Mouse (Mus musculus) right cerebral cortex, postnatal 36 days (tissue): ENCODE measurements at regions not wholly inside any gene's neighbourhood (a gene's known extent, or its start where the extent isn't known, plus 50 kb on each side); places are given as distances from the start of the nearest gene placed in this dataset.
"Not testable (repeated sequence)": the region's sequence is repeated elsewhere in the genome, so short reads cannot be mapped to it uniquely, and the experiment has no call there.

Experiments
- DNase-seq, 2 experiments: peaks; one replicate each; pipeline ENCODE4 v3.0.0; 2022; ENCODE audit warnings: low spot score in 2 of 2, mixed read lengths in 1 of 2

DNA sequence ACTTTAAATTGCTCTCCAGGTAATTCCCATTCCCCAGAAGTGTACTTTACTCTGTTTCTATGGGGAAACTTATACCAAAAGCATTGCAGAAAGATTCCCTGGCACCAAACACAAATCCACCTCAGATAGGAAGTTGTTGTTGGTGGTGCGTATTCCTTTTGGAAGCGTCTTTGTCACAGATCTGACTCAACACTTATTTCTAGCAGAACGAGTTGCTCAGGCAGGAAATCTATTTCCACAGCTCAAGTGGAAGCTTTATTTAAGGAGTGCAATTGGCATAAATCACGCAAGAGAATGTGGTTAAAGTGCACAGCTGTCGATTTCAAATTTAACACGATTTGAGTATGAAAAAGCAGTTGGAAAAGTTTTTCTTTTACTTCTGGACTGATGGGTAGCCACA lies 436.9 kb upstream of the Ghitm start:
- peak; percentile 11 to 47 for DNase-seq

DNA sequence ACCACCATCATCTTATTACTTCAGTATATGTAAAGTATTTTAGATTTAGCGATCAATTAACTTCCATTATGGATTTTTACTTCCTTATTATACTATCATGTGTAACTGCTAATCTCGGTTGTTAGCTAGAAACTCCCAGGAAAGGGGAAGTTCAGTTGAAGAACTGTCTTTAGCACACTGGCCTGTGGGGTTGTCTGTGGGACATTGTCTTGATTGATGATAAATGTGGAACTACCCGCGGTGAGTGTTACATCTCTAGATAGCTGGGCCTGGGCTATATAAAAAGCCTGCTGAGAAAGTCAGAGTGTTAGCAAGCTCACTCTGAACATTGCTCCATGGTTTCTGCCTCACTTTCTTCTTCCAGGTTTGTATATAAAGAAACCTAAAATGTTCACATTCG lies 423.2 kb upstream of the Ghitm start:
- DNase-seq: no peak

DNA sequence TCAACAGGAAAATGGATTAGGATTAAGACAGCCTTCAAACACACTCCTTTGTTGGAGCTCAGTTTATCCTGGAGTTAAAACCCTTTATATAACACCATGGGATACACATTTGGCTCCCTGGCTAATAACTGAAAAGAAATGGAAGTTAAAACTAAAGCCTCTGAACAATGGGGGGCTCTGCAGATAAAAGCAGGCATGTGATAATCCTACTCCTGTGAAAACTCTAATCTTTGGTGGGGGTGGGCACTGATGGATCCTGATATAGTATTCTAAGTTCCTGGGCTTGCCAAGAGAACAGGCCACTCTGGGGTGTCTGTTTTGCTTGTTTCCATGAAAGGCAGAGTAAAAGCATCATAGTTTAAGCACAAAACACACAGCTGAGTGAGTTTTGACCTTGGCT lies 388.5 kb upstream of the Ghitm start:
- no peak for DNase-seq

DNA sequence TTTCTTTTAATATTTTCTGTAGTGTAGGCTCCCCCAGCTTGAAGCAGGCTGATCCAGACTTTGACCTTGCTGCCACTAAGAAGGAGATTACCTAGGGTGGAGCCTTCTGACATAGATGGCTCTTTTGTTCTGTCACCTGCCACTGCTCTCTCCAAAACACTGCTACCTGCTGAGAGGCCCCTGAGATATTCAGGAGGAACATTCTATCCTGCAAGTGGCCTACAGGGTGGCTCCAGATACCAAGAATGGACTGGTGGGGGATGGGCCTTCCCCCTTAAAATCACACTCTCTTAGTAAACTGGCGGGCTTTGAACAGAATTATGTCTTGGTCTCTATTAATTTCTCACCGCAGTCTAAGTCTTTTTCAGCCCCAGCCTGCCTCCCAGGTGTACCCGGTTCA lies 385.6 kb upstream of the Ghitm start:
- DNase-seq: not testable (repeated sequence)

DNA sequence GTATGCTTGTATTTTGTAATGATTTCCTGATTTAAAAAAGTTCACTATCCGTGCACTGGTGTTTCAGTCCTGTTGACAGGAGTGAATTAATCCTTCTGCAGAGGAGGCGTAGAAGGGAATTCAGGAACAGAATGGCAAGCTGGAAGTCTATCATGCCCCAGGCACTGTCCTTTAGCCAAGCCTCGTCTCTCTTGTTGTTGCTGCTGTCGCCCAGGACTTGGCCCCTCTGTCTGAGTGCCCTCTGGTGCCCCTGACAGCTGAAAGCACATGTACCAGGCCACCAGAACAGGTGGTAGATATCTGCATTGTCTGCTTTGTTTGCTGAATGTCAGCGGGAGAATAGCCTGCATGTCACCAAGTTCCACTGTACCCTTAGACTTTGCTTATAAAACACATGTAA lies 370.2 kb upstream of the Ghitm start:
- DNase-seq: no peak

DNA sequence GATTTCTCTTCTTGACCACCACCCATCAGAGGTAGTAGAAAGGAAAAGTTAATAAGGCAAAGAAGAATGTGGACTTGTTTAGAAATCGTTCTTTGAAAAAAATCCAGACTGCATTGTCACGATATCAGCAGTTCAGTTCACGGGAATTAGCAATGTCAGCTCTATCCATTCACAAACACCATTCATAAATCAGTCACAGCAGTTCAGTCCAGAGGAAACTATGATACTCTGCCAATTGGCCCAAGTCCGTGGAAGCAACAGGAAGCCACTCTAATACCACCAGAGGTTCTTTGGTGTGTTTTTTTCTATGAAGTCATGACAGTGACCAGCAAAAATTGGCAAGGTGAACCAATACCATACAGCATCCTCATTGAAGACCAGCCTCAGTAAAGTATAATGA lies 355.6 kb upstream of the Ghitm start:
- DNase-seq: no peak

DNA sequence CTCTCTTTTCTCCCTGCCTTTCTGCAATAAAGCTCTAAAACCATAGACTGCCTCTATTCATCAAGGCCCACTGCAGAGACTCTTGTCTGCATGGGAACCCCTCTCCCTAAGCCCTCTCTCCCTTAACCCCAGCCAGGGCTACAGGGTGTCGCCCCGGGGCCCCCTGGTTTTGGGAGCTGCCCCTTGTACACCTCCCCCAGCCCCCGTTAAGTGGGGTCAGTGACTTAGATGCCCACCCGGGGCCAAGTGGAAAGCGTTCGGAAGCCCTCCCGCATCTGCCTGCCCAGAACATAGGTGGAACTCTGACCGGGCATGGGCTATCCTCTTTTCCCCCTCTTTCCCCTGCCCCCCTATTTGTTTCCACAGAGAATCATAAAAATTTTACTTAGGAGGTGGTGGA lies 350.2 kb upstream of the Ghitm start:
- no peak for DNase-seq

DNA sequence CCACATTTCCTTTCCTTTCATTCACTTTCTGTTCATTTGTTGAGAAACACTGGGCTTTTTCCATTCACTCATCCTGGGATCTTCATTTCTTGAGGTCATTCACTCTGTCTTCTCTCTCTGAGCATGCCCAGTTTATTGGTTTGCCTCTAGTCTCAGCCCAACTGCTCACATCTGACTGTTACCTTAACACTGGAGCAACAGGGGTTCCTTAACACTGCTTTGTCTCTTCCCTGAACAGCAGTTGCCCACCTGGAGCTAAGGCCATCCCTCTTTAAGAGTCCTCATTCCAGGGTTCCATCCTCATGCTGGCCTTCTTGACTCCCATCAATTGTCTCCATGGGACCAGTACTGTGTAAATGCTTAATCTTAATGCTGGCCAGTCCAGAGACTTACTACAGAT lies 342.5 kb upstream of the Ghitm start:
- no peak for DNase-seq

DNA sequence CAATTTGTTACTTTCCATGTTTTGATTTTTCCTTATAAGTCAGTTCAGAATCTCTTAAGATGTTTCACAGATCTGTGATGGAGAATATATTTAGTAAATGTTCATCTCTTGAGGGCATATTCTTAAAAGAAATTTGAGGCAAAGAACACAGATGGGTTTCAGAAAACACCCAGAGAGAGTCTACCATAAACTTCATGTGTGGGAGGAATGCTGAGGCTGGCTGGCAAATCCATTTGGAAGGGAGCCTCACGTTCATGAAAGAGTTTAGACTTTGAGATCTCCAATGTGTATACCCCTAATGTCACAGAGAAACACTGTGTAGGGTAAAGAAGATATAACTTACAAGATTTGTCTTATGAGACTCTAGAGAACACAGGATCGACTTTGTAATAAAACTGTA lies 333.6 kb upstream of the Ghitm start:
- DNase-seq: peak in 1 of 2 experiments; percentile 8

DNA sequence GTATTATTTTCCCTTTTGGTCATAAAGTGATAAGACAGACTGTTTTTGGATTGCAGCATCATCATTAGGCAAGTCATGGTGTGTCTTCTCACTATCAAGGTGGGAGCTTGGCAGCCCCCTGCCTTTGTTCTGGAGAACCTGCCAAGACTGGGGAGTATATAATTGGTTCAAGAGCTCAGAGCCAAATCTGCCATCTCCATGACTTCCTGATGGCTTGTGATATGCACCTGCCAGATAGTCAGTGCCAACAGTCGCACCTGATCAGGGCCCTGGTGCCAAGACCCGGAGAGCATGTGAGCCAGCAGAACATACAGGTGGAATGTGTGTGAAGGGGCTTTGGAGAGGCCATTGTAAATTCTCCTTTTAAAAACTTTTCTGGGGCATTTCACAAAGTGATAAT lies 305.8 kb upstream of the Ghitm start:
- DNase-seq: no peak

DNA sequence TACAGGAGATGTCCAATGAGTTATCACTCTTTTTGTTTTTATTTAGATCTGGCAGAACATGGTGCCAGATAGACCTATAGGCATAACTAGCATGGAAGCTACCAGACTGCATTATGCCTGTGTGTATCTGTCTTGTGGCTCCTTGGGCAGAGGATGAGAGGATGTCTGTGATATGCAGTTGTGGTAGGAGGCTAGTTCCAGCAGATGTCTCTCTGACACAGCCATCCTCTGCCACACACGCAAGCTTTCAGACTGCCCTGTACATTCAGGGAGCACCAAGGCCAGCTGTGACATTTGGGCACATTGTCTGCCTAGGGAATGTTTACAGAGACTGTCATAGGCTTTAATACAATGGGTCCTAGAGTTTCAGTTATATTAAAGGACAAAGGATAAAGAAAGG lies 295.6 kb upstream of the Ghitm start:
- no peak for DNase-seq

DNA sequence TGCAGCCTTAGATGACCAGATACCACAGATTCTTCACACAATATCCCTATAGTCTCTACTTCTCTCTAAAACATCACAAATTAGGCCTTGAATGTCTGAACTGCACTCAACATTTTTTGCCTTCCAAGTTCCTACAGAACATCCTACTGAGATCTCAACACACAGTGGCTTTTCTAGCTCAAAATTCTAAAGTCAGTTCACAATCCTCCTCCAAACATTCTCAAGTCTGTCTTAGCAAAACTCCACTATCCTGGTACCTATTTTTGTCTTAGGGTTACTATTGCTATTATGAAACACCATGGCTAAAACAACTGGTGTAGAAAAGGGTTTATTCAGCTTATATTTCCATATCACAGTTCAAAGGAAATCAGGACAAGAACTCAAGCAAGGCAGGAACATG lies 290.4 kb upstream of the Ghitm start:
- DNase-seq: no peak

DNA sequence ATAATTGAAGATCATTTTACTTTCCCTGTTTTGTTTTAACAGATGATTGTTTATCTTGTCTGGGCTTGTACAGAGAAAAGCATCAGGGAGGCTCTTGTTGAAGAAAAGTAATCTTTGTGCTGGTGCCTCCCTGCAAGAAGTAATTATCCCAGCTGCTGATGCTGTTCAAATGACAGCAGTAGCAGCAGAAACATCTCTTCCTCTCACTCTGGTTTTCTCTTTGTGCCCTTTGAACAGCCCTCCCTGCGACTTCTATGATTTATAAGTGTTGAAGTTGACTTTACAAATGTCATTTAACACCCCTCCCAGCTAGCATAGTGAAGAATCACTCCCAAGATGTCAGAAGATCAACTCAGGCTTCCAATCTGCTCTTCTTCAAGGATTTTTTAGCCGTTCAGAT lies 286.5 kb upstream of the Ghitm start:
- no peak for DNase-seq

DNA sequence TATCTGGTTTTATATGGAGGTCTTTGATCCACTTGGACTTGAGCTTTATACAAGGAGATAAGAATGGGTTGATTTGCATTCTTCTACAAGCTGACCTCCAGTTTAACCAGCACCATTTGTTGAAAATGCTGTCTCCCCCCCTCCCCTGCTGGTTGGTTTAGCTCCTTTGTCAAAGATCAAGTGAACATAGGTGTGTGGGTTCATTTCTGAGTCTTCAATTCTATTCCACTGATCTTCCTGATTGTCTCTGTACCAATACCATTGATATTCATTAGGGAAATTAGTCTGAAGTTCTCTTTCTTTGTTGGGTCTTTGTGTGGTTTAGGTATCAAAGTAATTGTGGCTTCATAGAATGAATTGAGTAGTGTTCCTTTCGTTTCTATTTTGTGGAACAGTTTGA lies 277.5 kb upstream of the Ghitm start:
- not testable (repeated sequence) for DNase-seq

DNA sequence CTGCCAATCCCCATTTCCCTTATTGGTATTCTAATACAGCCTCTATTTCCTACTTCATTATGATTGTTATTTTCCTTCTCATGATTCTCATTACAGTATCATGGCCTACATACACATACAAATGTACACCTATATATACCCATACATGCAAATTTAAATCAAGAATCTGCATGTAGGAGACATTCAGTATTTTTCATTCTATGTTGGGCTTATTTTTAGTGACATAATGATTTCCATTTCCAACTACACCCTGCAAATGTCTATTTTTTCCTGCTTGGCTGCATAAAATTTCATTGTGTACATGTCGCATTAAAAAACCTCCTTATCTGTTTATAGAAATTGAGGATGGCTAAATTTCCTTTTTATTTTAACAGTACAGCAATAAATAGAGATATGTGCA lies 236.9 kb upstream of the Ghitm start:
- DNase-seq: no peak

DNA sequence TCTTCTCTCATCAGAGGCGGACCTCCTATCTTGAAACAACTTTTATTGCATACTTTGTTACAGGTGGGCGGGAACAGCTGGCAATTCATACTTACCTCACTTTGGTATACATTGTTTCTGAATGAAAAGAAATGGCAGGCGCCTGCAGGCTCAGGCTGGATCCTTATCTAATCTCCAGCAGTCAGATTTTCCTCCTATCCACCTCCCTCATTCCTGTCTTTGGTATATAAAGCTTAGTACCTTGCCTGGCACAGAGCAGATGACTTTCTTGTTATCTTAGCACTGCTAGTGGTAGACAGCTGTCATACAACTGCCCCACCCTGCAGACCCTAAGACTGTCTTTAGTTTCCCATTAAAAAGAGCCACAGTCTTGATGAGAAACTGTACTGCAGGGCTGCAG lies 226.8 kb upstream of the Ghitm start:
- DNase-seq: no peak

DNA sequence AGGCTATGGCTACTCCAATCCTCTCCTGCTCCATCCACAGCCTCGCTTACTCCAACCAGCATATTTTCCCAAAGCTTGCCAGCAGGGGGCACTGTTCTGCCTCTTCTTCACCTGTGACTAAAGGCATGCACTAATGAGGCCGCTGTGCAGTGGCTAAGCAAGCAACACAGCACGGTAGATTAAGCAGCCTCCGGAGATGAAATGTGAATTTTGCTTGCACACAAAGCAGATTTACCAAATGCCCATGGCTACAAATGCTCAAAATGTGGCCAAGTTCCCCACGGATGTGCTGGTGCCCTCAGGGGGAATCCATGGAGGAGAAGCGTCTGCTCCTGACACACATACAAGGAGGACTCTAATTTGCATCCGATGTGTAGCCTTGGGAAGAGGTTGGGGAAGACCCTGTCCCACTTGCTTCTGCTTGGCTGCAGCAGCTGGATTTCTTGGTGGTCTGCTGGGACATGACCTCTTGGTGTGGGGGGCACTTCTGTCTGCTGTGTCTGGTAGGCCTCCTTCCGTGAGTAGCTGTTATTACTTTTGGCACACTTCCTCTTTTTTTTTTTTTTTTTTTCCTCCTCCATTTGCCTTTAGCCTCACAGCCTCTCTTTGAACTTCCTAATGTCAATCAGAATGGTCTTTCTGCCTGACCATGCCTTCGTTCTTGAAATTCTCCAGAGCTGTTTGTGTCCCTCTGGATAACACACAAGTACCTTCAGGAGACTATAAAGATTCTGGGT lies 221.1 kb upstream of the Ghitm start:
- peak; percentile 77 to 80 for DNase-seq

DNA sequence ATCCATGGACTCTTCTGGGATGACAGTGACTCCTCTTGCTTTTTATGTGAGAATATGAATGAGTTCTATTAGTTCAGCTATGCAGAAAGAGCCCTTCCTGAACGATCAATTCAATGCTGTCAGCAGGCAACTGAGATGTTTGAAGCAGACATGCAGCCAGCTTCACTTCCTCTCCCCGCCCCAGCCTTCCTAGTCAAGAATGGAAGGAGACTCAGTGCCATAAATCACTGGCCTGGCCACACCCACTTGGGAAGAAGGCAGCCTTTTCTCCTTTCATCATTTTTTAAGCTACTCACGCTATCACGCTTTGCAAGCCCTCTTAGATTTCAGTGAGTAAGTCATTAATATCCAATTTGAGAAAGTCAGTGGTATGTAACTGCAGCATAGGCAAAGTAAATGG lies 188.3 kb upstream of the Ghitm start:
- DNase-seq: no peak

DNA sequence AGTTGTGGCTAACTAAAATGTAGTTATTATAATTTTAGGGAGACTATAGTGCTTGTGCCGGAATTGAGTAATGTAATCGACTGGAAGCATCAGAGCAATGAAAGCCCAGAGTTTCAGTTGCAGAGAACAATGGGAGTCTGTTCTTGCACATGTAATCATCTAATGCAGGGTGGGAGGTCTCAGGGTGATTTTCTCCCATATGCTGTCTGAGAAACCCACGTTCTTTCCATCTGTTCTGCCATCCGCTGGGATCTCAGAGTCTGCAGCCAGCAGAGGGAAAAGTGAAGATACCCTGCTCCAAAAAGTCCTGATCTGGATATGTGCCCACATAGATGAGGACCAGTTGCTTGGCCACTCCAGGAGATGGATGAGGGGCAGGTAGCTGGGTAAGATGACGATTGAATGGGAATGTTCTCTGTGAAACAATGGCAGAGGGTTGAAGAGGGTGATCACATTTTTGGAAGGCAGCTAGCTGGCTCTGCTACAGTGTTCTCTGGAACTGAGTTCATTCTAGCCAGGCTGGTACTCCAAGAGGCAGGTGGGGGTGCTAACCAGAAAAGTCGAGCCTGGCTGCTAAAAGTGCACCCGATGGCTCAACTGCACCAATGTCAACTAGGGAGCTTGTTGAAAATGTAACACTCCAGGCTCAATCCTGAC lies 180.3 kb upstream of the Ghitm start:
- no peak for DNase-seq

DNA sequence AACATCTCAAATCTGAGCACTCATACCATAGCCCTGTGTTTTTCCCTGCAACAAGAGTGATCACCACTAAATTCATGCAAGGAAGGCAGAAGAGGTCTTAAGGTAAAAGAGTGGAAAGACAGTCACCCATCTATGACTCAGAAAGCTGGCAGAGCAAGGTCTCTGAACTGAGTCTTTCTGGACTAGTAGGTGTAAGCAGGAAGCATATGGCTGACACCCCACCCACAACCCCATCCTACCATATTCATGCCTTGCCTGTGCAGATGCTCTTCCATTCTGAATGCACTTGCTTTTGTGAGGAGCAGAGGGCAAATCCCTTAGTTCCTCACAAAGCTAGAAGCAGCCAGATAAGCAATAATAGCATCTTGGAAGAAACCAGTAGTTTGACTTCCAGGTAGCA lies 178.8 kb upstream of the Ghitm start:
- peak in 1 of 2 experiments; percentile 14 for DNase-seq

DNA sequence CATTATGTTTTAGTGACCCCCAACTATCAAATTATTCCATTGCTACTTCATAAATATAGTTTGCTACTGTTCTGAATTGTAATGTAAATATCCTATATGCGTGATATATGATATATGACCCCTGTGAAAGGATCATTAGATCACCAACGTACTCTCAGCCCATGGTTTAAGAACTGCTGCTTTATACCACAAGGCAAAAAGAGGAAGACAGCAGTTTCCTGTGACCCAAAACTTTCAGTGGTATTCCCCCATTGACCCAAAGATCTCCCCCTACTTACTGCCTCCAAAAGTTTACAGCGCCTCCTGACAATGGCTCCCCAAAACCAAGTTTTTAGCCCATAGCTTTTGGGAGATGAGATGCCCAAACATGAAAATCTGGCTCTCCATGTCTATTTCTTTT lies 177.8 kb upstream of the Ghitm start:
- DNase-seq: no peak

DNA sequence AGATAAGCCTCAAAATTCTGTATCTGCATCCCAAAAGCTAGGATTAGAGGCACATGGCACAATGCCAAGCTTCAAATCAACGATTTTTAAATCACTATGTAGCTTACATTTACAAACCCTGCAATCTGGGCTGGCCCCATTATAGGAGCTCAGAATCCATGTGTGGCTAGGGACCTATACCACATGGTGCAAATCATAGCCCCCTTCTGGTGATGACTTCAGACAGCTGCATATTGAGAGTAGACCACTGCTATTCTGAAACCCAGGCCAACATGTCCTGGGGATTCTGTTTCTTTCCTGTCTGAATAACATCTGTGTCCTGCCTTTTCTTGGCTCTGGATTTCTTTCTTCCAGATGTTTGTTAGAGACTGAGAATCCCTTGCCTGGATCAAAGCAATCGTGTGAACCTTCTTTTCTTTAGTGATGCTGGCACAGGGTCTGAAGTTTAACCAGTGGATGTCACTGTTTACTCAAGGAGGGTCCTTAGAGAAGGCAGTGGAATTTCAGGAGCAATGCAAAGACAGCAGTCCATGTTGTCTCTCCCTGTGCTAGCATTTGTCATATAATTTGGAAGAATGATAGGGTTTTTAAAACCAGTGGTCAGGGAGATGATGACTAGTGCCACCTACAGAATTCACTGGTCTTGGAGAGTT lies 171.7 kb upstream of the Ghitm start:
- no peak for DNase-seq

DNA sequence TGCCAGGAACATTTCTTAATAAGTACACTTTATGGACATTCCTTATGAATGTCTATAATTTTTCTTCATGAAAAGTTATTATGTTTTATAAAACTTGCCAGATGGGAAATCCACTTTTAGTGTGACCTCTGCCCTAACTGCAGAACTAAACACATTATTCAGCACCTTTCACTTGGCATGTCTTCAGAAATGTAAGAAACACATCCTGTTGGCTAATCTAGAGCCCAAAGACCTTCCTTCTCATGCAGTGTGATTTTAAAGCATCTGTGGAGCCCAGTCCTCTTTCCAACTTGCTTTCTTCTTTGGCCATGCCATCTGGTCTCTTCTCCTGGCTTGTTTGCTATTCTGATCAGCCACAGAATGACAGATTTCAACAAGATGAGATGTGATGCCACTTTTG lies 163.6 kb upstream of the Ghitm start:
- DNase-seq: no peak
